In genomic region chr6:52316413-52317184, GRCm38 (mm10) we compare ENCODE assay signal across 10 mouse cellular contexts. TPM values are rescaled to one million over a fixed set of nuclear protein-coding genes. Genes with fewer than 3 reads are reported as not detected.
A peak's percentile ranks its signal among the peaks of the same experiment; 100 is the strongest.
DNase-seq lines count a peak whose midpoint lies in the region; ATAC-seq and TF ChIP-seq lines count a peak whose summit lies in the region.
"Had no signal": no experiment of that assay in that cellular context is flagged by ENCODE, and none has a peak within 500 bp of the region (broad histone marks: within the 10 kb centered on the region; RNA-seq: fewer than 3 reads in every experiment).

No protein-coding gene starts in this region.

- no peaks in the 10 kb centered on the region for H3K36me3 ChIP-seq in heart, embryonic 10.5 days
- no peaks in the 10 kb centered on the region for H3K36me3 ChIP-seq in ES-E14 (ENCODE audit: control insufficient read depth, insufficient read depth, low read length, poor library complexity, severe bottlenecking)
- no peaks in the 10 kb centered on the region for H3K36me3 ChIP-seq in midbrain, embryonic 10.5 days

- peaks cover 99% of the 10 kb centered on the region for H3K27me3 ChIP-seq in heart, embryonic 10.5 days (ENCODE audit: insufficient read depth, poor library complexity, severe bottlenecking)
- H3K27me3 ChIP-seq in midbrain, embryonic 10.5 days (ENCODE audit: low read depth, poor library complexity, severe bottlenecking), result peaks cover 100% of the 10 kb centered on the region
- H3K27me3 ChIP-seq: CH12.LX had no signal

- DNase-seq in heart, embryonic 10.5 days (ENCODE audit: low spot score), result no peak
- no peak for DNase-seq in heart, adult 9 months (ENCODE audit: low spot score in 2 of 2)
- DNase-seq in ES-E14 (ENCODE audit: low read depth, low spot score), result no peak
- DNase-seq in midbrain, embryonic 10.5 days (ENCODE audit: low spot score), result peak; percentile 47
- no peak for DNase-seq in layer of hippocampus, adult 18-20 months (ENCODE audit: low spot score in 2 of 2)
- DNase-seq in left cerebral cortex, postnatal 10 days (ENCODE audit: extremely low spot score in 1 of 2, low spot score in 2 of 2), result no peak
- DNase-seq: kidney, adult 9 months had no signal

- H3K27ac ChIP-seq in heart, embryonic 10.5 days, result peak overlapping the region; percentile 67
- no peak overlapping the region for H3K27ac ChIP-seq in ES-E14 (ENCODE audit: insufficient read depth, low read depth, low read length, poor library complexity, severe bottlenecking)
- no peak overlapping the region for H3K27ac ChIP-seq in midbrain, embryonic 10.5 days (replicated peaks)

- peak overlapping the region; percentile 42; the same call in 1 of the 2 replicates for H3K9ac ChIP-seq in ES-E14 (ENCODE audit: insufficient read depth, low read depth, low read length, poor library complexity, severe bottlenecking)

- intact Hi-C loops in left cerebral cortex, postnatal 10 days (cut with DNase I), result loop anchor here (5.0 to 10.0 kb wide), 3 partner anchors 52 to 1144 kb away; partner anchors contain the start of gene Hoxa13

- ATAC-seq in granulocyte monocyte progenitor cell, adult 5-6 weeks (replicated peaks; ENCODE audit: poor library complexity, severe bottlenecking), result peak; percentile 34
- ATAC-seq in activated CD4-positive, CD25-positive, alpha-beta regulatory T cell, adult 4 months, result no peak

- in situ Hi-C loops in ES-E14 (cut with MboI; ENCODE audit: low sequenced_read_pairs in 2 of 2, unreplicated experiment in 2 of 2), result loop anchor here (10.0 kb wide), 4 partner anchors 62 to 1142 kb away; partner anchors contain the start of genes 5730596B20Rik (in 1 of the 2) and Hoxa2 (in 1 of the 2)

- WGBS in heart, embryonic 10.5 days, result 7% methylated on average over 81 of the region's 81 CpGs
- 1% methylated on average over 69 of the region's 81 CpGs for WGBS in midbrain, embryonic 10.5 days

- H3K4me1 ChIP-seq in heart, embryonic 10.5 days, result peaks cover 28% of the 10 kb centered on the region
- H3K4me1 ChIP-seq in ES-E14 (ENCODE audit: control insufficient read depth in 2 of 2, insufficient read depth in 2 of 2, low read length in 2 of 2, poor library complexity in 1 of 2), result peaks cover 0 to 18% of the 10 kb centered on the region in 2 experiments; a peak in 1 of 4 replicates
- peaks cover 22% of the 10 kb centered on the region for H3K4me1 ChIP-seq in midbrain, embryonic 10.5 days

- H3K4me3 ChIP-seq in heart, embryonic 10.5 days, result peak overlapping the region; percentile 53
- H3K4me3 ChIP-seq in ES-E14 (ENCODE audit: insufficient read depth in 1 of 2, low read depth in 1 of 2, low read length in 2 of 2, poor library complexity in 1 of 2, severe bottlenecking in 1 of 2), result peak overlapping the region in 1 of 2 experiments; percentile 43; a peak in 2 of 4 replicates
- H3K4me3 ChIP-seq in midbrain, embryonic 10.5 days, result peak overlapping the region; percentile 30

- no peaks in the 10 kb centered on the region for H3K9me3 ChIP-seq in heart, embryonic 10.5 days
- H3K9me3 ChIP-seq in ES-E14 (ENCODE audit: control insufficient read depth, insufficient read depth, low read depth, low read length), result no peaks in the 10 kb centered on the region
- no peaks in the 10 kb centered on the region for H3K9me3 ChIP-seq in midbrain, embryonic 10.5 days (replicated peaks)

TF ChIP-seq in ES-E14, 5 proteins besides CTCF, POLR2A, EP300 and RAD21:
- no peak for TF ChIP-seq HCFC1 (IDR thresholded peaks at IDR 0.05; ENCODE audit: borderline replicate concordance, insufficient read depth, low read length)
- no peak for TF ChIP-seq ZC3H11A (IDR thresholded peaks at IDR 0.05; ENCODE audit: borderline replicate concordance, low read depth, low read length)
- no peak for TF ChIP-seq MAFK (IDR thresholded peaks at IDR 0.05; ENCODE audit: insufficient read depth, low read depth, low read length)
- no peak for TF ChIP-seq CHD2 (IDR thresholded peaks at IDR 0.05; ENCODE audit: low read depth, low read length)
- TF ChIP-seq ZNF384 (IDR thresholded peaks at IDR 0.05; ENCODE audit: low read depth, low read length), result no peak

RNA-seq across cellular contexts. Expression of gene Evx1, which starts 3.3 kb away (rescaled TPM):
- polyA plus RNA-seq in heart, embryonic 10.5 days (2016; fragmentation: Nextera tagmentation; extraction: Ambion mirVana), result 0.10 TPM in 1 of 2 replicates, not detected in the other
- 0.32 and 0.54 TPM in 2 replicates for total RNA-seq in ES-E14 (2012; rRNA removed)
- total RNA-seq in granulocyte monocyte progenitor cell, adult 5-6 weeks (2014; fragmentation: Nextera tagmentation), result not detected in 2 replicates
- not detected in 2 replicates for total RNA-seq in granulocyte monocyte progenitor cell, adult 5-6 weeks (2017)
- 0.15 and 0.29 TPM in 2 replicates for polyA plus RNA-seq in midbrain, embryonic 10.5 days (2016; fragmentation: Nextera tagmentation; extraction: Ambion mirVana)
- total RNA-seq in layer of hippocampus, adult 18-20 months (2021), result not detected
- not detected for polyA plus RNA-seq in activated CD4-positive, CD25-positive, alpha-beta regulatory T cell, adult 4 months (2017; shearing (Covaris generic))
- not detected for total RNA-seq in left cerebral cortex, postnatal 10 days (2021)
- total RNA-seq: CH12.LX had no signal

RNA-seq across cellular contexts. Expression of gene Hoxa13, which starts 55.9 kb away (rescaled TPM):
- not detected in 2 replicates for polyA plus RNA-seq in heart, embryonic 10.5 days (2016; fragmentation: Nextera tagmentation; extraction: Ambion mirVana)
- total RNA-seq in ES-E14 (2012; rRNA removed), result 0.21 and 0.40 TPM in 2 replicates
- total RNA-seq in granulocyte monocyte progenitor cell, adult 5-6 weeks (2014; fragmentation: Nextera tagmentation), result not detected in 2 replicates
- not detected in 2 replicates for total RNA-seq in granulocyte monocyte progenitor cell, adult 5-6 weeks (2017)
- polyA plus RNA-seq in midbrain, embryonic 10.5 days (2016; fragmentation: Nextera tagmentation; extraction: Ambion mirVana), result not detected in 2 replicates
- total RNA-seq in layer of hippocampus, adult 18-20 months (2021), result not detected
- polyA plus RNA-seq in activated CD4-positive, CD25-positive, alpha-beta regulatory T cell, adult 4 months (2017; shearing (Covaris generic)), result not detected
- total RNA-seq in left cerebral cortex, postnatal 10 days (2021), result not detected
